Mouse (Mus musculus): ENCODE results near the gene Lexm. TPM values are rescaled to one million over a fixed set of nuclear protein-coding genes. Genes with fewer than 3 reads are reported as not detected.

Lexm gene
- total RNA-seq (2012; rRNA removed) (0.21 TPM in 2 replicates), total RNA-seq (2014; rRNA removed) (0.15 and 0.19 TPM in 2 replicates), polyA plus RNA-seq (2012; ENCODE audit: insufficient read length, low read depth) (not detected in 2 replicates)

DNA sequence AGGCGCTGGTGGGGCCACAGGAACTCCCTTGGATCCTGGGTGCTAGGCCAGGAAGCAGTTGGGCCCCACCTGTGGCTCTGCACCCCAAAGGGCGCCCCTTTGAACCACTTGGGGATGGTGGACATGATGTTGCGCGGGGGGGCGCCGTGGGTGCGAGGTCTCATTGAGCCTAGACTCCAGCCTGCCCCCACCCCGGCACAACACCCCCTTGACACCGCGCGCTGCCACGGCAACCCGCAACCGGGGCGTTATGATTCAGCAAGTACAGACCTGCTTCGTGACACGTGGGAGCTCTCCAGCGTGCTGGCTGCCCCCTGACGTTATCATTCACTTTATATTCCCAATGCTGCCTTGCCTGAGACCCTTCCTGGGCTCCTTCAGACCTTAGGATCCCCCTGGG, at the start of gene Lexm:
Gene Lexm, minus strand, starts transcription at position 186 of the 400 bp plus-strand sequence.
- Histone ChIP-seq H3K36me3 (replicated peaks in 1 of 2; ENCODE audit: control insufficient read depth in 1 of 2, insufficient read depth in 1 of 2, low read length in 1 of 2) (no peaks in the 10 kb centered on the region), H3K9ac (ENCODE audit: insufficient read depth, low read depth) (no peak within 1 kb of the TSS), H3K4me2 (ENCODE audit: insufficient read depth, low read depth, poor library complexity, severe bottlenecking) (peak within 1 kb of the TSS; percentile 41), H3K27me3 (replicated peaks) (peaks cover 9% of the 10 kb centered on the region), H3K79me2 (replicated peaks; ENCODE audit: control insufficient read depth, extremely low read depth, insufficient read depth, poor library complexity, severe bottlenecking) (no peaks in the 10 kb centered on the region), H3K4me1 (ENCODE audit: control insufficient read depth in 1 of 2, insufficient read depth in 2 of 2) (peaks cover 14 to 33% of the 10 kb centered on the region in 2 experiments; a peak in 3 of 4 replicates), H3K4me3 (replicated peaks in 1 of 3; ENCODE audit: low read depth in 2 of 3, low read length in 2 of 3, poor library complexity in 1 of 3) (no peak within 1 kb of the TSS), H3K9me3 (replicated peaks; ENCODE audit: low read length) (no peaks in the 10 kb centered on the region), H3K27ac (ENCODE audit: insufficient read depth, low read depth) (no peak within 1 kb of the TSS)
- TF ChIP-seq EP300 (IDR thresholded peaks at IDR 0.05; ENCODE audit: low read length) (no peak), IRF4 (IDR thresholded peaks at IDR 0.05; ENCODE audit: low read depth, low read length) (no peak; the same call in 1 of the 2 replicates), CHD2 (IDR thresholded peaks at IDR 0.05; ENCODE audit: low read length) (no peak), MYC (IDR thresholded peaks at IDR 0.05; ENCODE audit: low read depth, low read length) (no peak), NRF1 (IDR thresholded peaks at IDR 0.05; ENCODE audit: low read depth, low read length) (no peak), SMC3 (IDR thresholded peaks at IDR 0.05; ENCODE audit: low read depth, low read length) (no peak), MEF2A (IDR thresholded peaks at IDR 0.05; ENCODE audit: borderline replicate concordance, low read depth, low read length) (no peak), MAZ (IDR thresholded peaks at IDR 0.05; ENCODE audit: low read depth, low read length) (no peak), HCFC1 (IDR thresholded peaks at IDR 0.05; ENCODE audit: low read depth, low read length) (no peak), ZC3H11A (IDR thresholded peaks at IDR 0.05; ENCODE audit: low read depth, low read length) (no peak), KAT2A (IDR thresholded peaks at IDR 0.05; ENCODE audit: insufficient replicate concordance, low read length) (no peak), USF2 (conservative IDR thresholded peaks at IDR 0.05; ENCODE audit: low read depth, low read length) (no peak), CHD1 (IDR thresholded peaks at IDR 0.05; ENCODE audit: low read depth, low read length) (no peak), POLR2AphosphoS2 (IDR thresholded peaks at IDR 0.05; ENCODE audit: low read depth, low read length) (no peak), USF1 (IDR thresholded peaks at IDR 0.05; ENCODE audit: low read depth, low read length) (no peak), ZMIZ1 (IDR thresholded peaks at IDR 0.05; ENCODE audit: low read depth, low read length) (no peak), MAX (IDR thresholded peaks at IDR 0.05; ENCODE audit: low read length) (peak; percentile 61; the same call in 1 of the 2 replicates), SIN3A (IDR thresholded peaks at IDR 0.05; ENCODE audit: low read length) (peak; percentile 56; the same call in 1 of the 2 replicates), POLR2A (IDR thresholded peaks at IDR 0.05; ENCODE audit: low read depth, low read length) (no peak), BHLHE40 (IDR thresholded peaks at IDR 0.05; ENCODE audit: low read depth, low read length) (peak; percentile 66), RAD21 (IDR thresholded peaks at IDR 0.05; ENCODE audit: low read depth, low read length) (no peak), JUND (conservative IDR thresholded peaks at IDR 0.05; ENCODE audit: low read depth, low read length) (no peak), MXI1 (IDR thresholded peaks at IDR 0.05; ENCODE audit: low read depth, low read length) (peak; percentile 98)
- dilution Hi-C loops (cut with MboI; ENCODE audit: extremely low pct_ligation_motif_present, extremely low pct_unique_long_range_greater_than_20kb, low sequenced_read_pairs) (no loop called here), in situ Hi-C loops (cut with MboI; ENCODE audit: low pct_ligation_motif_present, low pct_unique_long_range_greater_than_20kb, low sequenced_read_pairs) (no loop called here)
- DNase-seq (ENCODE audit: extremely low read depth) = no peak
